Mouse (Mus musculus) Muller cell, postnatal 12 days (primary cell): ENCODE data around the gene Cdh10.

Experiments
- DNase-seq: peaks from one replicate; pipeline ENCODE4 v3.0.0-alpha.2; 2015; ENCODE audit errors: inconsistent ontology term

The Cdh10 gene

GRCm38 (mm10) chr15:18818185-18818973 is at the start of gene Cdh10:
TSS of gene Cdh10 (plus strand) at chr15:18818947.
- peak; percentile 60 for DNase-seq

GRCm38 (mm10) chr15:18809148-18809827 is 9.5 kb upstream of the Cdh10 start:
- DNase-seq: peak; percentile 70

- DNase-seq: no peak
Measured at GRCm38 (mm10) chr15:18817707-18818106, 1.0 kb upstream of the Cdh10 start.

- DNase-seq: peak; percentile 35
Measured at GRCm38 (mm10) chr15:18820226-18820625, 1.5 kb downstream of the Cdh10 start.

- peak; percentile 59 for DNase-seq
Measured at GRCm38 (mm10) chr15:18821114-18821756, 2.5 kb downstream of the Cdh10 start.

GRCm38 (mm10) chr15:18823420-18823819 is 4.7 kb downstream of the Cdh10 start:
- DNase-seq: no peak

- peak; percentile 62 for DNase-seq
Measured at GRCm38 (mm10) chr15:18832263-18832662, 13.5 kb downstream of the Cdh10 start.

- DNase-seq: no peak
Measured at GRCm38 (mm10) chr15:18841769-18842168, 23.0 kb downstream of the Cdh10 start.

GRCm38 (mm10) chr15:18844807-18845206 is 26.1 kb downstream of the Cdh10 start:
- peak; percentile 35 for DNase-seq

- DNase-seq: no peak
Measured at GRCm38 (mm10) chr15:18850497-18850896, 31.8 kb downstream of the Cdh10 start.

GRCm38 (mm10) chr15:18858135-18858534 is 39.4 kb downstream of the Cdh10 start:
- DNase-seq: peak; percentile 5

GRCm38 (mm10) chr15:18869871-18870270 is 51.1 kb downstream of the Cdh10 start:
- DNase-seq: no peak

- peak; percentile 6 for DNase-seq
Measured at GRCm38 (mm10) chr15:18881467-18881866, 62.7 kb downstream of the Cdh10 start.

- no peak for DNase-seq
Measured at GRCm38 (mm10) chr15:18886673-18887072, 67.9 kb downstream of the Cdh10 start.

GRCm38 (mm10) chr15:18888912-18889311 is 70.2 kb downstream of the Cdh10 start:
- peak; percentile 30 for DNase-seq

GRCm38 (mm10) chr15:18890358-18890757 is 71.6 kb downstream of the Cdh10 start:
- DNase-seq: no peak

- DNase-seq: no peak
Measured at GRCm38 (mm10) chr15:18900776-18901175, 82.0 kb downstream of the Cdh10 start.

- DNase-seq: no peak
Measured at GRCm38 (mm10) chr15:18904131-18904530, 85.4 kb downstream of the Cdh10 start.

- DNase-seq: no peak
Measured at GRCm38 (mm10) chr15:18910612-18911011, 91.9 kb downstream of the Cdh10 start.

GRCm38 (mm10) chr15:18925392-18926117 is 106.8 kb downstream of the Cdh10 start:
- peak; percentile 88 for DNase-seq

- peak; percentile 6 for DNase-seq
Measured at GRCm38 (mm10) chr15:18926964-18927363, 108.2 kb downstream of the Cdh10 start.

GRCm38 (mm10) chr15:18952266-18952665 is 133.5 kb downstream of the Cdh10 start:
- DNase-seq: no peak
